Mouse (Mus musculus): Measurements from ENCODE around the gene Kansl1l. TPM values are rescaled to one million over a fixed set of nuclear protein-coding genes. Genes with fewer than 3 reads are reported as not detected.

Kansl1l gene
- 14.2 and 14.5 TPM in 2 replicates for polyA plus RNA-seq (2012; rRNA removed)

DNA sequence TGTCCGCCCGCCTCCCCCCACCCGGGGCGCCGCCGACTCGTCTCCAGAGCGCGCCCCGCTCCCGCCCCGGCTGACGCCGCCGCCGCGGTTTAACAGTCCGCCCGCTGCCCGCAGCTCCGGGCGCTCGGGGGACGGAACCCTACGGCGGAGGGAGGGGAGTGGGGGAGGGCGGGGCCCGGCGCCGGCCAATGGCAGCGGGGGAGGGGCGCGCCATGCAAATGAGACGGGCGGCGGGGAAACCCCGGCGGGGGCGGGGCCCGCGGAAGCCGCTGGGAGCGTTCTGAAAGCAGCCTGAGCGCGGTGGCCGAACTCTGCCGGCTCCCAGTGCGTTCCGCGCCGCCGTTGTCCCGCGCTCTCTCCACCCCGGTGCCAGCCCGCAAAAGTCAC, at the start of gene Kansl1l:
Gene Kansl1l, minus strand, starts transcription at position 110 of the 387 bp plus-strand sequence.

DNA sequence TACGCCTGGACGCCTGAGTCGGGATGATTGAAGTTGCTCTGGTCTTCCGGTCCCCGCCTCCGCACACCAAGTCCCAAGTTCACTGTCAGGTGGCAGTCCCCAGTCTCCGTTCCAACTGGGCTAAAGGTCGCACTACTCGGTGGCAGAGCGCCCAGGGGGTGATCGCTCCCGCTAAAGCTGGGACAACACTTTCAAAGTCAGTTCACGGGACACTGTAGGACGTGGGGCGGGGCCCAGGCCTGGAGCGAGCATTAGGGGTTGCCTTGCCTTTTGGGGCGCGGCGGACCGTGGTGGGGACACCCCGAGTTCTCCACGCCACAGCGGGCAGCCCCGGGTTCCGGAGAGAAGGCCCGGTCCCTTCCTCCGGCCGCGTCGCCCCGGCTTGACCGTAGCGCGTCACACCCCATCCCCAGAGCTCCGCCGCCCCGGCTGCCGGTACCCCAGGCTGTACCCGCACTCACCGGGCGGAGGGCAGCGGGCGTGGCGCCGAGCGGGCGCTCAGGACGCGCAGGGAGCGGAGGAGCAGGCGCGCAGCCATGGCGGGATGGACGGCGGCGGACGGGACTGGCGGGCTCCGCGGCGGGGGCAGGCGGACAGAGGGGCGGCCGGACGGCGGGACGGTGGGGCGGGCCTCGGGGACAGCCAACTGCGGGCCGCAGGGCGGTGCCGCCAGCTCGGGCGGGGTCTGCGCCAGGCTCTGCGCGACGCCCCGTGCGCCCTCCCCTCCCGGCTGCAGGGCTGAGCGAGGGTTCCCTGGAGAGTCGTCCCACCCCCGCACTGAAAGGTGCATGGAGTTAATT, 45.5 kb upstream of the Kansl1l start, which contains the start of gene Acadl:
Gene Acadl, minus strand, starts transcription at position 566 of the 800 bp plus-strand sequence.

GRCm38 (mm10) chr1:66700693-66701575, 116.4 kb downstream of the Kansl1l start, which contains the start of gene Rpe:
Gene Rpe (plus strand): TSS chr1:66700831.

Other genes with a start within 250 kb of the Kansl1l start
- gene Rpe, start 116.7 kb downstream of the Kansl1l start, polyA plus RNA-seq (2012; rRNA removed): 26.5 and 29.6 TPM in 2 replicates
- gene Acadl, start 45.7 kb upstream of the Kansl1l start, polyA plus RNA-seq (2012; rRNA removed): 14.3 and 19.7 TPM in 2 replicates
- gene Myl1, start 127.8 kb upstream of the Kansl1l start, polyA plus RNA-seq (2012; rRNA removed): 0.54 and 40.3 TPM in 2 replicates
- 163 and 175 TPM in 2 replicates for gene Lancl1, start 221.3 kb upstream of the Kansl1l start, polyA plus RNA-seq (2012; rRNA removed)